Mouse (Mus musculus): ENCODE measurements around the gene Olfr1373.
"Not testable (repeated sequence)": the region's sequence is repeated elsewhere in the genome, so short reads cannot be mapped to it uniquely, and the experiment has no call there.

GRCm38 (mm10) chr11:52116117-52116516, 29.2 kb downstream of the Olfr1373 start:
- not testable (repeated sequence) for TF ChIP-seq EP300, CTCF (IDR thresholded peaks at IDR 0.05; ENCODE audit: low read depth)
